Mouse (Mus musculus) liver, embryonic 14.5 days (tissue): ENCODE data around the gene Synj1. TPM values are rescaled to one million over a fixed set of nuclear protein-coding genes. Genes with fewer than 3 reads are reported as not detected.

Experiments
- ATAC-seq: fragments of 200-750 bp; cut with Nextera tagmentation; 2 replicates; pipeline ENCODE4 v1.8.0; 2017; ENCODE audit warnings: moderate number of reproducible peaks, mild to moderate bottlenecking, moderate library complexity; ENCODE audit not compliant: insufficient read depth
- DNase-seq, 3 experiments: peaks; one replicate each; pipeline ENCODE4 v3.0.0-alpha.2; 2012 to 2013; ENCODE audit warnings: low read depth in 3 of 3, low spot score in 3 of 3
- H3K27ac ChIP-seq: fragments of 300-500 bp; sonication (generic); 2 replicates; pipeline ENCODE4 v1.5.1; 2014; ENCODE audit warnings: moderate library complexity, mild to moderate bottlenecking, control low read depth, inconsistent platforms
- H3K27me3 ChIP-seq: fragments of 300-500 bp; sonication (generic); 2 replicates; pipeline ENCODE4 v1.6.1; 2014; ENCODE audit warnings: mild to moderate bottlenecking, low read length, moderate library complexity; ENCODE audit not compliant: control insufficient read depth, insufficient read depth
- H3K36me3 ChIP-seq: fragments of 300-500 bp; sonication (generic); replicated peaks from 2 replicates; pipeline ENCODE4 v1.6.1; 2014; ENCODE audit warnings: low read depth; ENCODE audit not compliant: control insufficient read depth, insufficient read depth
- H3K4me1 ChIP-seq, 2 experiments: fragments of 200-500 bp in 1 of 2; fragments of 300-500 bp in 1 of 2; sonication (generic) in 1 of 2; replicated peaks; 2 replicates each; pipeline ENCODE4 v1.6.1; 2012 to 2014; ENCODE audit warnings: antibody characterized with exemption in 1 of 2, inconsistent platforms in 1 of 2, low read length in 1 of 2; ENCODE audit not compliant: control insufficient read depth in 2 of 2, insufficient read depth in 2 of 2
- H3K4me2 ChIP-seq: fragments of 300-500 bp; sonication (generic); 2 replicates; pipeline ENCODE4 v1.6.1; 2014; ENCODE audit warnings: low read depth, mild to moderate bottlenecking, control low read depth, moderate library complexity
- H3K4me3 ChIP-seq, 2 experiments: fragments of 200-500 bp in 1 of 2; fragments of 300-500 bp in 1 of 2; sonication (generic) in 1 of 2; 2 replicates each; pipeline ENCODE4 v1.5.1; 2012 to 2014; ENCODE audit warnings: low read depth in 2 of 2, low read length in 2 of 2, mild to moderate bottlenecking in 2 of 2, control low read depth in 1 of 2, inconsistent platforms in 1 of 2, moderate library complexity in 1 of 2; ENCODE audit not compliant: insufficient read depth in 1 of 2
- H3K9ac ChIP-seq: fragments of 300-500 bp; sonication (generic); replicated peaks from 2 replicates; pipeline ENCODE4 v1.6.1; 2014; ENCODE audit warnings: mild to moderate bottlenecking, control low read depth, moderate library complexity
- H3K9me3 ChIP-seq: fragments of 300-500 bp; sonication (generic); 2 replicates; pipeline ENCODE4 v1.6.1; 2016; ENCODE audit warnings: low read length, mixed read lengths; ENCODE audit not compliant: control insufficient read depth
- CTCF ChIP-seq: IDR thresholded peaks from 2 replicates; pipeline ENCODE4 v1.5.1; 2016; ENCODE audit warnings: antibody characterized with exemption, low read depth, control low read depth
- EP300 ChIP-seq: IDR thresholded peaks from 2 replicates; pipeline ENCODE4 v1.6.1; 2016; ENCODE audit warnings: antibody characterized with exemption, low read depth
- WGBS: fragments of 180-500 bp; shearing (Covaris S2); extraction: QIAGEN DNeasy Blood & Tissue Kit; methylation state at CpG from one replicate; pipeline ENCODE4 v1.1.7; 2014; ENCODE audit not compliant: insufficient replicate concordance; 5-methylcytosine and 5-hydroxymethylcytosine counted together
- polyA plus RNA-seq, 2 experiments: library from polyadenylated mRNA; depleted of rRNA in 1 of 2; stranded (reverse) in 1 of 2; unstranded in 1 of 2; fragments of >200 nt; fragmentation: Nextera tagmentation in 1 of 2; extraction: Ambion mirVana in 1 of 2; gene quantifications; 2 replicates each; pipeline versions ENCODE4 v1.2.1 to v1.2.3; 2012 to 2014

Gene Synj1
- polyA plus RNA-seq, 2 experiments, result 14.6 to 21.4 TPM

- WGBS, result 86% methylated on average over 3 of the region's 3 CpGs
- H3K27ac ChIP-seq, result no peak overlapping the region
Measured at GRCm38 (mm10) chr16:90997822-90998221, 13.3 kb downstream of the Synj1 start.

GRCm38 (mm10) chr16:90996327-90997243 lies 14.5 kb downstream of the Synj1 start:
- TF ChIP-seq CTCF, result no peak
- TF ChIP-seq EP300, result no peak
- Histone ChIP-seq H3K4me3 (no peak overlapping the region), H3K9me3 (no peaks in the 10 kb centered on the region), H3K4me1 (peaks cover 12 to 14% of the 10 kb centered on the region in 2 experiments), H3K27me3 (no peaks in the 10 kb centered on the region), H3K4me2 (no peak overlapping the region), H3K36me3 (peaks cover 3% of the 10 kb centered on the region; the same call in 1 of the 2 replicates), H3K9ac (no peak overlapping the region), H3K27ac (no peak overlapping the region; the same call in 1 of the 2 replicates)
- no peak for ATAC-seq
- 75% methylated on average over 7 of the region's 7 CpGs for WGBS
- no peak for DNase-seq

More at GRCm38 (mm10) chr16:90997822-90998221, 13.3 kb downstream of the Synj1 start:
- Histone ChIP-seq H3K9me3 (no peaks in the 10 kb centered on the region), H3K4me1 (peaks cover 12 to 14% of the 10 kb centered on the region in 2 experiments), H3K36me3 (peaks cover 3% of the 10 kb centered on the region; the same call in 1 of the 2 replicates), H3K27me3 (no peaks in the 10 kb centered on the region), H3K4me2 (no peak overlapping the region), H3K9ac (no peak overlapping the region), H3K4me3 (no peak overlapping the region)
- DNase-seq (no peak), ATAC-seq (no peak)
- TF ChIP-seq EP300, result no peak
- no peak for TF ChIP-seq CTCF

GRCm38 (mm10) chr16:90995498-90995897 lies 15.6 kb downstream of the Synj1 start:
- TF ChIP-seq CTCF (no peak), EP300 (no peak)
- no peaks in the 10 kb centered on the region for H3K27me3 ChIP-seq
- H3K4me3 ChIP-seq, result no peak overlapping the region
- 29% methylated on average over 5 of the region's 5 CpGs for WGBS
- peaks cover 12% of the 10 kb centered on the region for H3K36me3 ChIP-seq
- H3K4me2 ChIP-seq, result peak overlapping the region; percentile 54
- DNase-seq, result no peak
- peaks cover 12 to 14% of the 10 kb centered on the region in 2 experiments for H3K4me1 ChIP-seq
- peak overlapping the region; percentile 45 for H3K9ac ChIP-seq
- peak; percentile 54; the same call in 1 of the 2 replicates for ATAC-seq
- no peaks in the 10 kb centered on the region for H3K9me3 ChIP-seq
- H3K27ac ChIP-seq, result peak overlapping the region; percentile 57

DNA sequence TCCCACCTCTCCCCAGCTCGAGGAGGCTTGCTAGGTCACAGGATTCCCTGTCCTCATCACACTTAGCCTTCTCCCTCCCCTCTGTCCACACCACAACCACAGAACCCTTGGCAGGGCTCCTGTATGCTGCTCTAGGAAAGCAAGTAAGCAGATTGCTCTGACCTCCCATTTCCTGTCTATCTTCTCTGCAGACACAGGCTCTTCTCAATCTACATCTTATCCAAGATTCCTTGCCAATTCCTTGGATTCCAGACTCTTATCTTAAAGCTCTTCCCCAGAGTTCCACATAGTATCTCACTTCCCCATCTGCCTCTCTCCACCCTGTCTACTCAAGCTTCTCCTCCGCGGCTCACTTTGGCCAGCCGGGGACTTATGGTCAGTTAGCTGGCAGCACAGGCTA lies 16.1 kb downstream of the Synj1 start:
- no peak overlapping the region for H3K4me3 ChIP-seq
- H3K36me3 ChIP-seq, result peaks cover 14% of the 10 kb centered on the region
- H3K27me3 ChIP-seq, result no peaks in the 10 kb centered on the region
- ATAC-seq (peak; percentile 54; the same call in 1 of the 2 replicates), DNase-seq (peak in 1 of 3 experiments; percentile 38)
- peaks cover 14% of the 10 kb centered on the region in 2 experiments for H3K4me1 ChIP-seq
- H3K9ac ChIP-seq, result peak overlapping the region; percentile 45
- H3K4me2 ChIP-seq, result peak overlapping the region; percentile 54
- 6% methylated on average over 4 of the region's 4 CpGs for WGBS
- TF ChIP-seq EP300, result no peak
- H3K27ac ChIP-seq, result peak overlapping the region; percentile 57
- no peaks in the 10 kb centered on the region for H3K9me3 ChIP-seq

GRCm38 (mm10) chr16:90989162-90989561 lies 21.9 kb downstream of the Synj1 start:
- ATAC-seq, result peak; percentile 54; the same call in 1 of the 2 replicates
- Histone ChIP-seq H3K4me2 (peak overlapping the region; percentile 75), H3K9me3 (no peaks in the 10 kb centered on the region), H3K4me3 (peak overlapping the region in 1 of 2 experiments; percentile 49; a peak in 1 of 4 replicates), H3K36me3 (peaks cover 30% of the 10 kb centered on the region), H3K4me1 (peaks cover 17 to 22% of the 10 kb centered on the region in 2 experiments), H3K27ac (peak overlapping the region; percentile 78), H3K27me3 (no peaks in the 10 kb centered on the region), H3K9ac (peak overlapping the region; percentile 66)
- no peak for DNase-seq
- WGBS, result 80% methylated on average over 8 of the region's 8 CpGs
- peak; percentile 22; the same call in 1 of the 2 replicates for TF ChIP-seq CTCF
- no peak for TF ChIP-seq EP300
